Mouse (Mus musculus) frontal cortex, adult (tissue): ENCODE data around the gene Usp29.

Experiments used
- ATAC-seq: cut with Nextera tagmentation; 2 replicates; pipeline ENCODE4 v1.9.2; 2017; ENCODE audit warnings: mild to moderate bottlenecking, moderate library complexity, mixed read lengths; ENCODE audit not compliant: low TSS enrichment

Usp29 gene

DNA sequence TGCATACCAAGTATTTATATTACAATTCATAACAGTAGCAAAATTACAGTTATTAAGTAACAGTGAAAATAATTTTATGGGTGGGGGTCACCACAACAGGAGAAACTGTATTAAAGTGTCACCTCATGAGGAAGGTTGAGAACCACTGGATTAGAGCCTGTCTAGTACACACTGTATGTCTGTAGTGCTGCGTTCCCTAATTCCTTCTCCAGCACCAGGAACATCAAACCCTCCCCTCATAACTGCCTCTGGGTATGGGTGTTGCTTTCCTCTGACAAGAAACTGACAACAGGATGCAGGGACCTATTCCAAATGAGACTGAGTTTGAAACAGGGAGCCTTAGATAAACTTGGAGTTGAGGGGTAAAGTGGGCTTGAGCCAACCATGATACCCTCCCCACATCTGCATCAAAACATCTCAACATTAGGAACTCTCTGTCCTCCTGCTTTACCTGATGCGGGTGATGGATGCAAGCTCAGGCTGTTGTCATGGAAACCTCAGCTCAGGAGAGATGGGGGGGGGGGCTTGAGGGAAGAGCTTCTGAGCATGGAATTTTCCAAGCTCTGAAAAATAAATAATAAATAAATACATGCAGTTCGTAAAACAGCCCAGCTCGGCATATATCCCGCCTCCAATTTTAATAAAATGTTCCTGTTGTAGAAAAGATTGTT, 86.5 kb downstream of the Usp29 start:
- ATAC-seq = no peak

DNA sequence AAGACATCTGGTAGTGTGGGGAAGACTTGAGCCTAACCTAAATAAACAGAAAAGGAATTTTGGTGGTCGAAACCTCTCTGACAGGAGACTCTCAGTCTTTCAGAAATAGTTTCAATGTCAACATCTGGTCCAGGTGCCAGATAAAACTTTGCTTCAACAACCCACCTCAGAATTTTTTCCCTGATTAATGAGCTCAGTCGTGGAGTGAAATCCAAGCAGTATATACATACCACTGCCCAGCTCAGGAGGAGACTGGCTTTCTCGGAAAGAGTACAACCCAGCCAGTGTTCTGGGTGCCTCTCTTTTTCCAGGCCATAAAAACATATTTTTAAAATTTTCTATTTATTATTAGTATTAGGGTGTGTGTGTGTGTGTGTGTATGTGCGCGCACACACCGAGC, 89.9 kb downstream of the Usp29 start:
- no peak for ATAC-seq

DNA sequence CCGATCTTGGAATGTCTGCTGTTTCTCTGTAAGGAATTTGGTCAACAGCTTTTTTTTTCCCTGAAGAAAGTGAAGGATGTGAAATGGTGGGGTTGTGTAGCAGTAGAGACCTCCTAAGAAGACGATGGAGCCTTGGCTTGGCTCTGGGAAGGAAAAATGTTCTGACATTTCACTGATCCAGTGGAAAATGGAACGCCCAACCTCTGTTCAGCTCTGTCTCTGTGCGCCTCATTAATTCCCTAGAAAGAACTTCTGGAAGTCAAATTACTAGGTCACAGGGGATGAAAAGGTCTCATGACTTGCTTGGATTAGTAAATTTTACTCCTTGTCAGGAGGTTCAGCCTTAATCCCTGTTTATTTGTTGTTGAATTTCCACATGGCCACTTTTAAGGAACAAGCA, 92.3 kb downstream of the Usp29 start:
- ATAC-seq = no peak

DNA sequence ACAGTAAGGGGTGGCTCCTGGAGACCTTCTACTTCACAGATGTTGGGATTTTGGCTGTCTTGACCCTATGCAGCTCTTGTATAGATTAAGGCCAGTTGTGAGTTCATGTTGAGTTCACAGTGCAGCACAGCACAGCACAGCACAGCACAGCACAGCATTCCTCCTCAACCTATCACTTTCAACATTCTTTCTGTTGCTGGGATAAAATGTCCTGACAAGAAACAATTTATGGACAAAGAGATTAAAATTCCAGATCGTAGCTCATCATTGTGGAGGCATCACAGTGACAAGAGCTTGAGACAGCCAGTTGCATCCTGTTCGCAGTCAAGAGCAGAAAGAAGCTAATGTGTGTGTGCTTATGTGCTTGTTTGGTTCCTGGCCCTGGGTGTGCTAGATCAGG, 93.3 kb downstream of the Usp29 start:
- no peak for ATAC-seq

DNA sequence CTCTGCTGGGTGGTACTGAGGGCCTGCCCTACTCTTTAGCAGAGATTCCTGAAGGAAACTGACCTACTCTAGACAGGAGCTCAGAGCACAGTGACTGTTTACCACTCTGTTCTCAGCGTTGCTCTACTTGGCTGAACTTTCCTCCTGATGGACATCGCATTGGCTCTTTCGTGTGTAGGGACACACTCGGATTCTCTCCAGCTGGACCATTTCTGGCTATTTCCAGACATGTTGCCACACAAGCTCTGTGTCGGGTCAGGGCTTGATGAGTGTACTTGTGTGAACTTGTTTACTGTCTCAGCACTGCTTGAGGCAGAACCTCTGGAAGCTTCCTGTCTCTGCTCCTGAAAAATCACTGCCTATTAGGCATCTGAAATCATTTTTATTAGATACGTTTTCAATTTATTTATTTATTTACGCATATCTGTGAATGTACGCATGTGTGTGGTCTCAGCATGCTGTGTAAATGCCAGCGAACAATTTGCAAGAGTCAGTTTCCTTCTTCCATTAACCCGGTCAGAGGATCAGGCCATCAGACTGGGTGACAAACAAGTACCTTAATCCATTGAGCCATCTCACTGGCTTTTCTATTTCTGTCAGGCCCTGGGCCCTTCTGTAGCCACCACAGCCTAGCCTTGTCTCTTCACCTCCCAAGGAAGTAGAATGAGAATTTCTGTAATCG, 95.7 kb downstream of the Usp29 start:
- ATAC-seq = no peak

DNA sequence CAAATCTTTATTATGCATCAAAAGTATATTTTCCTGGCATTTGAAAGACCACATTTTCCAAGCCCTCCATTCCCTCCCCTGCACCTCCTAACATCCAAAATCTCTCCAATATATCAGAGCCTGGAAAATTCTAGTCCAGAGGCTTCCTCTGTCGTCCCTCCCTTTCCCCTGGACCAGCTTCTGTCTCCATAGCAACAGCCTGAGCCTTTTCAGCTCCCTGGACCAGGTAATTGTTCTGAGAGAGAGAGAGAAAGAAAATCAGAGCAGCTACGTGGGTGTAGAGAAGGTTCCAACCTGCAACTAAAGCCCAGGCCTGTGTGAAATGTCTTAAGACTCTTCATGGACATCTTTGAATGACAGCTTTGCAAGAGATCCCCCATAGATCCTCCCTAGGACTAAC, 98.8 kb downstream of the Usp29 start:
- ATAC-seq = no peak

DNA sequence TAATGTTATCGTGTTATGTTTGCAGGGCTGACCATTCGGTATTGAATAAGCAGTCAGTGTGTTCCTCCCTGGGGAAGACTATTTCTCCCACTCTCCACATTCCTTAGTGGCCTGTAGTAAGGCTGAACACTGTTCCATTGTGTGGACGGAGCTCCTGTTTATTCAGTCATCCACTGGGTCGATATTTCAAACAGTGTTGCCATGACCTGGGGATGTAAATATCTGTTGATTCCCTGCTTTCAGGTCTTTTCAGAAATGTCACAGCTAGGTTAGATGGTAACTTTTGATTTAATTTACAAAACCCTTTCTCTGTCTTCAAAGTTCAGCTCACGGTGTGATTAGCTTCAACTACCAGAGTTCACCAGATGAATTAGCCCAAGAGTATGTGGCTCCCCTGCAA, 104.6 kb downstream of the Usp29 start:
- ATAC-seq = no peak

DNA sequence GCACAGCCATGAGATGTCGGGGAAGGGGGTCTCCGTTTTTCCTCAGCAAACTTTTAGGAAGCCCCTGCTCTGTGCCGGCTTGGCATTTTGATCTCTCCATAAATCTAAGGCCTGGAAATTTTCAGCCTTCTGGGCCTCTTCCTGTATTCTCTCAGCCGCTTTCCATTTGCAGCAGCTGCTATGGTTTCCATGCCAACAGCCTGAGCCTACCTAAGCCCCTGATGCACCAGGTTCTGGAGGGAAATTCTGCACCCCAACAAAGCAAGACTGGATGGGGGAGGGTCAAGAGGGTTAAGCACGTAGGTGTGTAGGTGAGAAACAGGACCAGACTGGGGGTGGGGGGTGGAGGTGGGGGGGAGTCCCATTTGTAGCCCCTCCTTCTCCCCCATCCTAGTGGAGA, 105.0 kb downstream of the Usp29 start:
- ATAC-seq = no peak

DNA sequence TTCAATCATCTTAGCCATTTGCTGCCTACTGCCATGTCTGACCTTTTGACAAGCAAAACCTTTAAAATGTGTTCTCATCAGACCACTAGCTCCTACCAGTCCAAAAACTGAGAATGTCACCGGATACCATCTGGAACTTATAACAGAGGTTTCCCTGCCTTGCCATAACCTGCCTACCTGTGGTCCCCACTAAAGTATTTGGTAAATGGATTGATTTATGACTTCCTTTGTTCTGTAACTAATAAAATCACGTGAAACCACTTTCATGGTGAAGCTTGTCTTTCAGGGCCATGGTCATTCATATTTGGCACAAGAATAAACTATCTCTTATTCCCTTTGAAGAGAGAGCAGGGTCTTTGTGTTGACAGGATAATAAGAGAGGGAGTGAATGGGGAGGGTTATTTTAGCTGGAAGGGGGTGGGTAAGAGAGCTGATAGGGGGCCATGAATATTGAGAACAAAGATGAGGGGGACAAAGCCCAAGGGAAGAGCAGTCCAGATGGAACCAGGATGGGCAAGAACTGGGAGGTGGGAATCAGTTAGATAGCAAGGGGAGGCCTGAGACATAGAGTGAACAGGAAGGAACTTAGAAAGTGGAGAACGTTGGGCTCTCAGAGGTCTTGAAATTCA, 107.0 kb downstream of the Usp29 start:
- no peak for ATAC-seq

DNA sequence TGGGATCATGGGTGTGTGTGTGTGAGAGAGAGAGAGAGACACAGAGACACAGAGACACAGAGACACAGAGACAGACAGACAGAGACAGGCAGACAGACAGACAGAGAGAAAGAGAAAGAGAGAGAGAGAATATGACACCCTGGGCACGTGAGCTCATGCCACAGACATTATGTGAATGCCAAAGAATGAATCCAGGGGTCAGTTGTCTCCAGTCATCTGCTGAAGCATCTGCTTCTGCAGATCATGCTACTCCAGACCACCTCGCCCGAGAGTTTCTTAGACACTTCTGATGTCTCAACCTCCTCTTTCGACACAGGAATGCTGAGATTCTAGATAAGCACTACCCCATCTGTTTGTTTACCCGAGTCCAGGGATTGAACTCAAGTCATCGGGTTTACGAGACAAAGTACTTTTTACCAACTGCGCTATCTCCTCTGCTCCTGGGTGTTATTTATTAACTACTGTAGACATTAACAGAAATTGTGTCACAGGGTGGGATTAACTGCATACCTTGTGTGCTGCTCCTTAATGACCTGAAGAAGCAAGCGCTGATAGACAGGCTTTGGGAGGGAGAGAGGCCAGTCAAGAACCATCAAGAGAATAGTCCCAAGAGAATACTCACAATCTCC, 107.7 kb downstream of the Usp29 start:
- ATAC-seq = no peak

DNA sequence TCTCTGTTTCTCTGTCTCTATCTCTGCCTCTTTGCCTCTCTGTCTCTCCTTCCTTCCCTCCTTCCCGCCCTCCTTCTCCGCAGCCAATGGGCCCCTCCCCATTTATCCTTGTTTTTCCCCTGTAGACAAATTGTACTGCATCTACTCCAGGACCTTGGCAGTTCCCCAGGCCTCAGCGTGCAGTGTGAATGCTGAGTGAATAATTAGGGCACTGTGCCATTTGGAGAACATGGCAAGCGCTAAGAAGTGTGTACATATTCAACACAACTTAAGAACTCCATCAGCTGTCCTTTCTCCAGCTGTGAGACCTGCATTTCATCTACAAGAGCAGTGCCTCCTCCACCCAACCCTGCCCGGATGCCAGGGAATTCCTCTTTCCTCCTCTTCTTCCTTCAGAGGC, 110.5 kb downstream of the Usp29 start:
- no peak for ATAC-seq

DNA sequence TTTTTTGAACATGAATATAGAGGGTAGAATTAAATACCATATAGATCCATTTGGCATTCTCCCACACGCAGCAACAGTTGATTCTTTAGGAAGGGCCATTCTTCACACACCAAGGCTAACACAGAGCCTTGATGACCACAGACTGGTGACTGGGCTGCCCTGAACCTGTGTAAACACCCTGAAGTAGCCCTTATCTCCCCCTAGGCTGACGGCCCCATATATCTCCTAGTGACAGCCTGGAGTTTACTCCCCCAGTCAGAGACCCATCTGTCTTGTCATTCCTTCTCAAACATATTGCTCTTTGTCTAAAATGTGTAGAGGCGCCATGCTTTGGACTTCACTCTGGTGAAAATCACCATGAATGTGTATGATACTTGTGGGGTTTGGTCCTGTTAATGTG, 119.1 kb downstream of the Usp29 start:
- ATAC-seq = no peak

DNA sequence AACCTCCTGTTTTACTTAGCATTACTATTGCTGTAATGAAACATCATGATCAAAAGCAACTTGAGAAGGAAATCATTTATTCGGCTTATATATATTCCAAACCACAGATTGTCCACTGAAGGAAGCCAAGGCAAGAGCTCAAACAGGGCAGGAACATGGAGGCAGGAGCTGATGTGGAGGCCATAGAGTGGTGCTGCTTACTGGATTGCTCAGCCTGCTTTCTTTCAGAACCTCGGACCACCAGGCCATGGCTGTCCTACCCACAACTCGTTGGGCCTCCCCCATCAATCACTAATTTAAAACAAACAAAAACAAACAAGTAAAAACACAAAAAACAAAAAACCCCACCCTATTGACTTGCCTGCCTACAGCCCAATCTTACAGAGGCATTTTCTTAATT, 119.9 kb downstream of the Usp29 start:
- ATAC-seq = no peak

DNA sequence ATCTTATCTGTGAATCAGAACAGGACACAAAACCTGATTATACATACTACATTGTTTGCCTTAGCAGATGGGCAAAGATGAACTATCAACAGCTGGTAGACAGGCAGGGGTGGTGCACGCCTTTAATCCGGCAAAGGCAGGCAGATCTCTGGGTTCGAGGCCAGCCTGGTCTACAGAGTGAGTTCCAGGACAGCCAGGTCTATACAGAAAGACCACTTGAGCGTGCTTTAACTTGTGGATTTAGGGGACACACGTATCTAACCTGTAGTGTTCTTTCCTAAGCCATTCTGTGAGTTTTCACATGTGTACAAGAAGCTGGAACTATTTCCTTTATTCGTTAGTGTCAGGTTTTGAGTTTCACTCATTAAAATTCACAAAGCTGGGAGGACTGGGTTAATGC, 120.9 kb downstream of the Usp29 start:
- no peak for ATAC-seq

DNA sequence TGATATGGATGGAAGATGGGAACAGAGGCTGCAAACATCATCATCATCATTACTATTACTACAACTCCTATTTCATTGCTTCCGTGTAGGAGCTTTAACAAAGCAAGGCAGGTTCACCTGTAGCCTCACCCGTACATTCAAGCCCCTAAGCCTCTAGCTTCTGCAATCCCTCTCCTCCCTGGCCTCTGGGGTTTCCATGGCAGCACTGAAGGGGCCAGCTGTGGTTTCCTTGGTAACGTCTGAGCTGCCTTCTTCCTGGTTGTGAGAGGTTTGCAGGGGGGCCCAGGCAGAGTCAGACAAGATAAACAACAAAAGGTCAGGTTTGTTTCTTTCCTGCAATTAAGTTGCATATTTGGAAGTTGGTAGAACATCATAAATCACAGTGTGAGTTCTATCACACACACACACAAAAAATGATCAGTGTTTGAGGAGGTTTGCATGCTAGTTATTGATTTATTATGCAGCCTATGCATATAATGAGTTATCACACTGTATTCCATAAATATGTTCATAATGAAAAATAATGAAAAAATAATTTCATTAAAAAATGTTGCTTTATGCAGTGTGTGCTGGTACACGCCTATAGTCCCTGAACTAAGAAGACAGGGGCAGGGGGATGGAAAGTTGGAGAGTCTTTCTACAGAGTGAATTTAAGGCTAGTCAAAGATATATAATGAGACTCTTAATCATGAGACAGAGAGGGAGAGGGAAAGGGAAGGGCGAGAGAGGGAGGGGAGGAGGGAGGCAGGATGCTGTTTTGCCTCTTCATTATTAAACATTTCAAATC, 121.5 kb downstream of the Usp29 start:
- no peak for ATAC-seq

DNA sequence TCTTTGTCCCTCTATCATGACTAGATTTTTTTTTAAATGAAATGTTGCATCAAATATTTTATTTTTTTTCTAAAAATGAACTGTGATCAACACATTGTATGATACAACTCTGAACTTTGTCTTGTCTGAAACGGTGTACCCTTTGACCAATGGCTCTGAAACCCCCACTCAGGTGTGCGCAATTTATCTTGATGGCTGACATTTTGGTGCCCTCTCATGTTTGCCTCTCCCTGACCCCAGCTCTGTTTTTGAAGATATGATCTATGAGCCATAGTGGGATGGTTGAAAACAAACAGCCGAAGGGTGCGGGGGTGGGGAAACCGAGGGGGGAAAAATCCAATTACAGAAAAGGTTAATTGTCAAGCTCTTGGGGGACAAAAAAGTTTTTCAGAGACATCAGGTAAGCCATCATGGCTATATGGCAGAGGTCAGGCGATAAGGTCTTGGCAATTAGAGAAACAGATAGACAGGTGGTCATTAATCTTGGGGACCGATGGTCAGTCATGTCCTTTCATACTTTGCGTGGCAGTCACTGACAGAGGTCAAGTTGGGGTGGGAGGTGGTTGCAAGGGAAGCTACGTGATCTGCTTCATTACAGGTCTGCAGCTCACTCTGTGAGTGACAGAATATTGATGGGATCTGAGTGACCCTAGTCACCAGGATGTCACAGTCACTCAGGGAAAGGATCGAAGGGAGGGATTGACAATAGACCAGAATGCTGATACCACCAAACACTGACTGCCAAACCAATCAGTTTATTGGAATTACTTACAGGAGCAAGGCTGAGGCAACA, 125.4 kb downstream of the Usp29 start:
- no peak for ATAC-seq

DNA sequence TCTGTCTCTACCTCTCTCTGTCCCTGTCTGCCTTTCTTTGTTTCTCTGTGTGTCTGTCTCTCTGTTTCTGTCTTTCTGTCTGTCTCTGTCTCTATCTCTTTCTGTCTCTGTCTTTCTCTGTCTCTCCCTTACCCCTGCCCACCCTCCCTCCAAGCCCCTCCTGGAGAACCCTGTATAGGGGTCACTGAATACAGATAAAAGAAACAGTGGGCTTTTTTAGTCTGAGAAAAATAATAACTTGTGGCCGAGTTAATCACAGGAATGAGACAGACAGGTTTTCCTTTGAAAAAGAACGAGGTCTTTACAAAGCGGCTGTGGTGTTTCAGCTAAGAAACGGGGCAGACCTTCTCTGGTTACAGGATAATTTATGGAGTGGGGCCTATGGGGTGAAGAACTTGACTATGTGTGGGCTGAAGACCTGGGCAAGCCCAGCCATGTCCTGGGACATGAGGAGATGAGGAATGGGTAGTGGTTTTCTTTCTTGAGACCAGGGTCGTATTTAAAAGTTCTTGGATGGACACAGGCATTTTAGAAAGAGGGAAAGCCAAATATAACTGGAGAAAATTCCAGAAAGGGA, 128.4 kb downstream of the Usp29 start:
- no peak for ATAC-seq

DNA sequence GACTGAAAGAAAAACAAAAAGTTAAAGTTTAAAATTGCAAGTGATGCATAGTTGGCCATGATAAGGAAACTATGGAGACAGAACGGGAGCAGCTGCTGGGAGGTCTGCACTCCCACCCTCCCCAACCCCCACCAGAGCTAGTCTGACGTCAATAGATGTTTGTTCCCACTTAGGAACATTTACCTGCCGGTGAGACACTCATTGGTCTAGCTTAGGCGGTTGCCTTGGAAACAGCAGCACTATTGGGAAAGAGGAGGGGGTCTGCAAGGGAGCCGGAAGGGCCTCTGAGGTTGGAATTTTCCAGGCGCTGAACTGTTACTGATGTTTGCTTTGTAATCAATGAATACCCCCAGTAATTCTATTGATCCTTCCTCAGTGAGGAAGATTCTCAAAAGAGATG, 130.3 kb downstream of the Usp29 start:
- ATAC-seq = no peak

DNA sequence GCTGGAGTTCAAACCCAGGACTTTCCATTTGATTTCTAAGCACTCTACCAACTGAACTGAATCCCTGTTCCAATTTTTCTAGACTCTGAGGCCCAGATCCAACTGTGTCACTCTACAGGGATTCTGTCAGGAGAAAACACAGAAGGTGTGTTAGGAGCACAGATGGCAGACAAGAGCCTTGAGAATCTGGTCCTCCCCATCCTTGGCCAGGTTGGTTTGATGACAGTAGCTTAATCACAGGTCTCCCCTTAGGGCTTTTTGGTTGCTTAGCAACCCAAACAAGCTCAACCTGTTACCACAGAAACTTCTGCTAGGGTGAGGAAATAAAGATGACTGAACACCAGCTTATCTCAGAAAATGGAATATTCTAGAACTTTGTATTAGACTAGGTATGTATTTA, 136.0 kb downstream of the Usp29 start:
- ATAC-seq = no peak

DNA sequence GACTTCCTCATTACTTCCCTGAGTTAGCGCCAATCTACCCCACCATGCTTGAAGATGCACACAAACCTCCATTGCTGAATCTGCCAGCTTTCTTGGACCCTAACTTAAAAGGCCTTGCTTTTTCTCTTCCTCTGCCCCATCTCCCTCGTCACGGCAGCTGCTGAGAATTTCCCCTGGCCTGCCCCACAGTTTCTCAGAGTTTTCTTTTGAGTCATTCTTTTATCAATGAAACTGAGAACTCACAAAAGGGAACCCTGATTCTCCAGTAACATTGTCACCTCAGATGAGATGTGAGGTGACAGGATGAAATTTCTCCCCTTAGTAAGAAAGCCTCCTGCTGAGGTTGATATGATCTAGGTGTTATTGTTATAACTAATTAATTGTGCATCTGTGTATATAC, 138.5 kb downstream of the Usp29 start:
- no peak for ATAC-seq

DNA sequence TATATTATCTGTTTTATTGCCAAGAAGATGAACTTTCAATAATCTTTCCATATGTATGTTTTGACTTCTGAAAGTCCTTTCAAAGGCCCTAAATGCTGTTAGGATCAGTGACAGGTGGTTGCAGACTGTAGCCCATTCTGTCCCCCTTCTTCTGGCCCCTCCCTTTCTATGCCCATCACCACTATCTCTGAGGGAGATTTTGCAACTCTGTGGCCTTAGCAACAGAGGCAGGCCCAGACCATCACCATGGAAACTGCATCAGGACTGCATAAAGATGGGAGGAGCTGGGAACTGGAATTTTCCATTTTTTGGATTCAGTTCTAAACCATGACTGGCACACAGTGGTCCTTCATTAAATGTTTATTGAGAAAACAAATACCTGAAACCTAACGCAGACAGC, 139.2 kb downstream of the Usp29 start:
- ATAC-seq = no peak
